19 mouse cellular contexts compared by ENCODE assay signal in genomic region chr12:72089802-72090201, GRCm38 (mm10). TPM values are rescaled to one million over a fixed set of nuclear protein-coding genes. Genes with fewer than 3 reads are reported as not detected.
DNase-seq lines count a peak whose midpoint lies in the region; ATAC-seq and TF ChIP-seq lines count a peak whose summit lies in the region.
"Had no signal": no experiment of that assay in that cellular context is flagged by ENCODE, and none has a peak within 500 bp of the region (broad histone marks: within the 10 kb centered on the region; RNA-seq: fewer than 3 reads in every experiment).

No protein-coding gene starts in this region.

- DNase-seq in heart, adult 11 months = peak; percentile 51
- no peak for DNase-seq in heart, adult 2 months
- DNase-seq in midbrain, embryonic 11.5 days (ENCODE audit: low spot score, missing footprints) = peak; percentile 68
- DNase-seq: adrenal gland, adult 2 months; adrenal gland, adult 8-10 months; adrenal gland, postnatal 10 days; adrenal gland, postnatal 14 days; adrenal gland, postnatal 25 days; adrenal gland, postnatal 36 days; B cell, adult 2 months; cerebellum, adult 11 months; cerebellum, adult 11-12 months; cerebellum, adult 18-20 months had no signal

- no peak for TF ChIP-seq CTCF in heart, adult 2 months (IDR thresholded peaks at IDR 0.05)

- whole genome bisulfite sequencing in heart, adult 2 months = 93% methylated on average over 4 of the region's 4 CpGs
- 95% methylated on average over 4 of the region's 4 CpGs for WGBS in midbrain, embryonic 11.5 days
- WGBS in midbrain, embryonic 13.5 days = 96% methylated on average over 4 of the region's 4 CpGs

- no peak overlapping the region for H3K4me3 ChIP-seq in heart, adult 2 months
- H3K4me3 ChIP-seq in midbrain, embryonic 11.5 days (ENCODE audit: low read depth, low read length) = no peak overlapping the region
- no peak overlapping the region for H3K4me3 ChIP-seq in midbrain, embryonic 13.5 days (replicated peaks)

- H3K4me2 ChIP-seq in midbrain, embryonic 11.5 days = no peak overlapping the region
- no peak overlapping the region for H3K4me2 ChIP-seq in midbrain, embryonic 13.5 days (replicated peaks)

- no peaks in the 10 kb centered on the region for H3K4me1 ChIP-seq in heart, adult 2 months (ENCODE audit: control insufficient read depth, insufficient read depth, low read length)
- peaks cover 13% of the 10 kb centered on the region for H3K4me1 ChIP-seq in midbrain, embryonic 11.5 days (ENCODE audit: control insufficient read depth, insufficient read depth, low read length)
- H3K4me1 ChIP-seq in midbrain, embryonic 13.5 days (replicated peaks) = peaks cover 34% of the 10 kb centered on the region

- no peak overlapping the region for H3K27ac ChIP-seq in heart, adult 2 months
- H3K27ac ChIP-seq in midbrain, embryonic 11.5 days (ENCODE audit: low read depth, low read length) = no peak overlapping the region
- no peak overlapping the region for H3K27ac ChIP-seq in midbrain, embryonic 13.5 days

- TF ChIP-seq POLR2A in heart, adult 2 months (IDR thresholded peaks at IDR 0.05; ENCODE audit: insufficient read depth, low read depth, low read length) = no peak

- H3K36me3 ChIP-seq in heart, adult 2 months (ENCODE audit: control insufficient read depth, insufficient read depth, low read length) = 0 out of 2 replicates have a peak, but pooled peaks cover 3% of the 10 kb centered on the region
- H3K36me3 ChIP-seq in midbrain, embryonic 11.5 days (ENCODE audit: control insufficient read depth, insufficient read depth, low read length) = no peaks in the 10 kb centered on the region; the same call in 1 of the 2 replicates
- H3K36me3 ChIP-seq in midbrain, embryonic 13.5 days = peaks cover 50% of the 10 kb centered on the region

- no peak overlapping the region for H3K9ac ChIP-seq in heart, adult 2 months (ENCODE audit: low read depth, low read length)
- H3K9ac ChIP-seq in midbrain, embryonic 11.5 days (ENCODE audit: low read length) = no peak overlapping the region
- no peak overlapping the region for H3K9ac ChIP-seq in midbrain, embryonic 13.5 days (replicated peaks)

- no peaks in the 10 kb centered on the region for H3K9me3 ChIP-seq in midbrain, embryonic 11.5 days (ENCODE audit: control insufficient read depth, low read length)
- no peaks in the 10 kb centered on the region for H3K9me3 ChIP-seq in midbrain, embryonic 13.5 days
- H3K9me3 ChIP-seq: G1E had no signal

- ATAC-seq in midbrain, embryonic 11.5 days (ENCODE audit: low FRiP score) = no peak
- ATAC-seq in midbrain, embryonic 13.5 days = no peak
- ATAC-seq: activated CD4-positive, CD25-positive, alpha-beta regulatory T cell, adult 4 months; CD4-positive, CD25-positive, alpha-beta regulatory T cell, adult 4 months; Patski had no signal

- no peak for TF ChIP-seq EP300 in heart, adult 2 months (IDR thresholded peaks at IDR 0.05; ENCODE audit: insufficient read depth, low read depth, low read length)

- no peaks in the 10 kb centered on the region for H3K79me2 ChIP-seq in heart, adult 2 months (replicated peaks; ENCODE audit: control insufficient read depth, insufficient read depth, low read length)

- no peaks in the 10 kb centered on the region for H3K27me3 ChIP-seq in heart, adult 2 months (ENCODE audit: control insufficient read depth, insufficient read depth, low read length)
- no peaks in the 10 kb centered on the region for H3K27me3 ChIP-seq in midbrain, embryonic 11.5 days (ENCODE audit: control insufficient read depth, insufficient read depth, low read length)
- no peaks in the 10 kb centered on the region for H3K27me3 ChIP-seq in midbrain, embryonic 13.5 days
- H3K27me3 ChIP-seq: CH12.LX, Patski had no signal

- intact Hi-C loops in heart, adult 2 months (cut with DNase I) = loop anchor here (10.0 kb wide), 1 partner anchor 445 kb away; the partner anchor contains the start of gene Pcnx4

RNA-seq across cellular contexts. Expression of gene Jkamp, which starts 4.4 kb away (rescaled TPM):
- 10 to 100 TPM; 19.9 to 21.9 TPM for total RNA-seq in heart, adult 2 months (2021)
- 60.4 and 100 TPM in 2 replicates for polyA plus RNA-seq in heart, adult 2 months (2012; rRNA removed)
- 58.5 and 65.6 TPM in 2 replicates for polyA plus RNA-seq in midbrain, embryonic 11.5 days (2014; fragmentation: Nextera tagmentation; extraction: Ambion mirVana)
- 129 and 136 TPM in 2 replicates for polyA plus RNA-seq in midbrain, embryonic 13.5 days (2015; fragmentation: Nextera tagmentation; extraction: Ambion mirVana)

RNA-seq across cellular contexts. Expression of gene L3hypdh, which starts 4.6 kb away (rescaled TPM):
- total RNA-seq in heart, adult 2 months (2021) = 1 to 10 TPM; 6.0 to 6.1 TPM
- 8.5 and 9.1 TPM in 2 replicates for polyA plus RNA-seq in heart, adult 2 months (2012; rRNA removed)
- 8.5 and 9.6 TPM in 2 replicates for polyA plus RNA-seq in midbrain, embryonic 11.5 days (2014; fragmentation: Nextera tagmentation; extraction: Ambion mirVana)
- 8.5 and 10.6 TPM in 2 replicates for polyA plus RNA-seq in midbrain, embryonic 13.5 days (2015; fragmentation: Nextera tagmentation; extraction: Ambion mirVana)

RNA-seq across cellular contexts. Expression of gene Gpr135, which starts 18.9 kb away (rescaled TPM):
- under 1 TPM; 0.27 to 0.31 TPM for total RNA-seq in heart, adult 2 months (2021)
- 0.59 and 0.78 TPM in 2 replicates for polyA plus RNA-seq in heart, adult 2 months (2012; rRNA removed)
- 0.57 and 1.2 TPM in 2 replicates for polyA plus RNA-seq in midbrain, embryonic 11.5 days (2014; fragmentation: Nextera tagmentation; extraction: Ambion mirVana)
- 2.5 and 2.6 TPM in 2 replicates for polyA plus RNA-seq in midbrain, embryonic 13.5 days (2015; fragmentation: Nextera tagmentation; extraction: Ambion mirVana)
- total RNA-seq: CH12.LX, G1E had no signal
- polyA plus RNA-seq: activated CD4-positive, CD25-positive, alpha-beta regulatory T cell, adult 4 months; G1E had no signal

Comparison
In these comparisons a context has a peak if more than half of its experiments do, and no peak if none do; other contexts are left out.
1. DNase-seq: peak in heart, adult 11 months (single experiment) and midbrain, embryonic 11.5 days (single experiment); none in heart, adult 2 months (0 of 2).